Mouse (Mus musculus) cerebellum, postnatal 14 days (tissue): ENCODE results near the gene Inpp4a.

Experiments
- DNase-seq, 2 experiments: peaks; one replicate each; pipeline ENCODE4 v3.0.0; 2021; ENCODE audit warnings: mixed read lengths in 2 of 2

The Inpp4a gene

GRCm38 (mm10) chr1:37358621-37359020 lies 59.0 kb downstream of the Inpp4a start:
- DNase-seq = no peak

GRCm38 (mm10) chr1:37359395-37360092 lies 59.9 kb downstream of the Inpp4a start:
- no peak for DNase-seq

GRCm38 (mm10) chr1:37360781-37361180 lies 61.1 kb downstream of the Inpp4a start:
- no peak for DNase-seq

- no peak for DNase-seq
Observed at GRCm38 (mm10) chr1:37362721-37363120, 63.1 kb downstream of the Inpp4a start.

- DNase-seq = peak; percentile 67 to 73
Observed at GRCm38 (mm10) chr1:37368125-37368524, 68.5 kb downstream of the Inpp4a start.

- no peak for DNase-seq
Observed at GRCm38 (mm10) chr1:37368768-37369385, 69.2 kb downstream of the Inpp4a start.

GRCm38 (mm10) chr1:37376177-37376576 lies 76.5 kb downstream of the Inpp4a start:
- DNase-seq = no peak

- DNase-seq = no peak
Observed at GRCm38 (mm10) chr1:37376751-37377150, 77.1 kb downstream of the Inpp4a start.

- DNase-seq = no peak
Observed at GRCm38 (mm10) chr1:37378095-37378494, 78.4 kb downstream of the Inpp4a start.

- no peak for DNase-seq
Observed at GRCm38 (mm10) chr1:37379536-37379935, 79.9 kb downstream of the Inpp4a start.

- no peak for DNase-seq
Observed at GRCm38 (mm10) chr1:37380913-37381312, 81.2 kb downstream of the Inpp4a start.

- DNase-seq = no peak
Observed at GRCm38 (mm10) chr1:37384304-37384703, 84.6 kb downstream of the Inpp4a start.

GRCm38 (mm10) chr1:37386448-37386971 lies 86.8 kb downstream of the Inpp4a start:
- DNase-seq = peak in 1 of 2 experiments; percentile 20

- no peak for DNase-seq
Observed at GRCm38 (mm10) chr1:37393174-37393573, 93.5 kb downstream of the Inpp4a start.

- no peak for DNase-seq
Observed at GRCm38 (mm10) chr1:37396481-37396880, 96.8 kb downstream of the Inpp4a start.

GRCm38 (mm10) chr1:37398961-37399360 lies 99.3 kb downstream of the Inpp4a start:
- DNase-seq = no peak

- DNase-seq = no peak
Observed at GRCm38 (mm10) chr1:37399734-37400133, 100.1 kb downstream of the Inpp4a start.

GRCm38 (mm10) chr1:37401687-37402086 lies 102.0 kb downstream of the Inpp4a start:
- peak; percentile 84 to 86 for DNase-seq

- DNase-seq = no peak
Observed at GRCm38 (mm10) chr1:37405137-37405536, 105.5 kb downstream of the Inpp4a start.

- no peak for DNase-seq
Observed at GRCm38 (mm10) chr1:37407228-37407627, 107.6 kb downstream of the Inpp4a start.

GRCm38 (mm10) chr1:37408059-37408458 lies 108.4 kb downstream of the Inpp4a start:
- DNase-seq = no peak

GRCm38 (mm10) chr1:37408678-37409077 lies 109.0 kb downstream of the Inpp4a start:
- no peak for DNase-seq

GRCm38 (mm10) chr1:37409647-37410046 lies 110.0 kb downstream of the Inpp4a start:
- no peak for DNase-seq

- no peak for DNase-seq
Observed at GRCm38 (mm10) chr1:37415394-37415793, 115.7 kb downstream of the Inpp4a start.
